Mouse (Mus musculus): Measurements from ENCODE around the gene Magi1. TPM values are rescaled to one million over a fixed set of nuclear protein-coding genes. Genes with fewer than 3 reads are reported as not detected.

Magi1 gene
- total and polyA plus RNA-seq, 3 experiments = not detected

DNA sequence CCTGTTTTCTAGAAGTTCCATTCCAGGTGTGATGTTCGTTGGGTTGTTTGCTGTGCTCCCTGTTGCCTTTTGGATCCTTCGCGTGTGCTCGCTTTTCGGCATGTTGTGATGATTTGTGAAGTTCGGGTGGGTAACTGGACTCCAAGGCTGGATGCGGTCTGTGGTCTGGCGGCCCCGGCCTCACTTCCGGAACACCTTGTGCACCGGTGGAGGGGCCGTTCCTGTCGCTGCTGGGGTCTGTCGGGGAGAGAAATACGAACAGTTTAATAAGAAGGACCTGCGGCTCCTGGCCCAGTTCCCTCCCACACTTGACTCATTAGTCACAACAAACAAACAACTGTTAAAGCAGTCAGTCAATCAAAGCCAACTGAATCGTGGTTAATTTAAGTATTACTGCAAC lies 605.0 kb downstream of the Magi1 start:
- no peak for TF ChIP-seq JUND (IDR thresholded peaks at IDR 0.05; ENCODE audit: low read depth, low read length)
- no peak for TF ChIP-seq GABPA (IDR thresholded peaks at IDR 0.05; ENCODE audit: low read depth, low read length)
- no peak for TF ChIP-seq SIN3A (IDR thresholded peaks at IDR 0.05; ENCODE audit: low read length)
- Histone ChIP-seq H3K36me3 (ENCODE audit: control insufficient read depth in 1 of 2, insufficient read depth in 2 of 2, low read length in 2 of 2) (no peaks in the 10 kb centered on the region), H3K9ac (ENCODE audit: control insufficient read depth, low read depth, low read length, poor library complexity, severe bottlenecking) (no peak overlapping the region), H3K4me1 (ENCODE audit: control insufficient read depth in 1 of 2, insufficient read depth in 2 of 2, low read length in 2 of 2) (no peaks in the 10 kb centered on the region), H3K79me2 (ENCODE audit: control insufficient read depth, insufficient read depth, low read length, poor library complexity) (no peaks in the 10 kb centered on the region), H3K27me3 (ENCODE audit: control insufficient read depth in 1 of 2, insufficient read depth in 2 of 2, low read length in 2 of 2) (no peaks in the 10 kb centered on the region), H3K27ac (ENCODE audit: control insufficient read depth, low read depth, low read length) (no peak overlapping the region), H3K4me3 (ENCODE audit: control insufficient read depth in 1 of 2, insufficient read depth in 1 of 2, low read depth in 2 of 2, low read length in 2 of 2) (no peak overlapping the region), H3K9me3 (replicated peaks; ENCODE audit: insufficient read depth, low read length) (no peaks in the 10 kb centered on the region)
- no peak for DNase-seq (ENCODE audit: low read depth, low spot score)

DNA sequence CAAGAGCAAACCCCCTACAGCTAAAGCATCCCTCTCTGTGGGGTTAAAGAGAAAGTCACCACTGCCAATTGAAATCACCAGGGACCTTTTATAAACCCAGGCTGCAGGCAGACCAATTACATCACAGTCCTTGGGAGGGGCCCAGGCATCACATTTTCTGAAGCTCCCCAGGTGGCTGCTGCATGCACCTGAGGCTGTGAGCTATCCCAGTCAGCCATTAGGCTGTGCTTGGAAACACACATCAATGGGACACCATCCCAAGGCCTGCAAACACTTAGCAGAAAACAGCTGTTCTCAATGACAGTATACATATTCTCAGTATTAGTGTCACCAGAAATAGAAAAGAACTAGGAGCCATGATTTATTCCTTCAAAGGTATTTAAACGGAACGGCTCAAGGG lies 617.0 kb downstream of the Magi1 start:
- H3K36me3 ChIP-seq (ENCODE audit: control insufficient read depth in 1 of 2, insufficient read depth in 2 of 2, low read length in 2 of 2) = no peaks in the 10 kb centered on the region
- DNase-seq (ENCODE audit: low read depth, low spot score) = no peak
- H3K4me3 ChIP-seq (ENCODE audit: control insufficient read depth in 1 of 2, insufficient read depth in 1 of 2, low read depth in 2 of 2, low read length in 2 of 2) = no peak overlapping the region
- H3K27me3 ChIP-seq (ENCODE audit: control insufficient read depth in 1 of 2, insufficient read depth in 2 of 2, low read length in 2 of 2) = no peaks in the 10 kb centered on the region
- H3K9me3 ChIP-seq (replicated peaks; ENCODE audit: insufficient read depth, low read length) = no peaks in the 10 kb centered on the region
- TF ChIP-seq POLR2AphosphoS2 (IDR thresholded peaks at IDR 0.05; ENCODE audit: low read length) (no peak), POLR2A (IDR thresholded peaks at IDR 0.05; ENCODE audit: control insufficient read depth in 1 of 2, insufficient read depth in 1 of 2, low read depth in 1 of 2, low read length in 2 of 2, poor library complexity in 1 of 2) (no peak), RCOR1 (IDR thresholded peaks at IDR 0.05; ENCODE audit: low read depth, low read length) (no peak), MAFK (IDR thresholded peaks at IDR 0.05; ENCODE audit: borderline replicate concordance, low read depth, low read length) (no peak), GATA1 (IDR thresholded peaks at IDR 0.05; ENCODE audit: low read depth, low read length) (no peak), TCF12 (IDR thresholded peaks at IDR 0.05; ENCODE audit: low read depth, low read length) (no peak), ETS1 (IDR thresholded peaks at IDR 0.05; ENCODE audit: low read depth, low read length) (no peak), CHD1 (IDR thresholded peaks at IDR 0.05; ENCODE audit: low read depth, low read length) (no peak), HCFC1 (IDR thresholded peaks at IDR 0.05; ENCODE audit: low read depth, low read length) (no peak), USF2 (IDR thresholded peaks at IDR 0.05; ENCODE audit: borderline replicate concordance in 1 of 2, insufficient read depth in 1 of 2, low read depth in 1 of 2, low read length in 2 of 2) (no peak), NRF1 (IDR thresholded peaks at IDR 0.05; ENCODE audit: insufficient read depth, low read depth, low read length, poor library complexity, severe bottlenecking) (no peak), ZNF384 (IDR thresholded peaks at IDR 0.05; ENCODE audit: low read depth, low read length) (no peak), ELF1 (IDR thresholded peaks at IDR 0.05; ENCODE audit: low read depth, low read length) (no peak), CHD2 (IDR thresholded peaks at IDR 0.05; ENCODE audit: low read length) (no peak), SIN3A (IDR thresholded peaks at IDR 0.05; ENCODE audit: low read length) (no peak), TAL1 (IDR thresholded peaks at IDR 0.05; ENCODE audit: low read length) (no peak), MYC (IDR thresholded peaks at IDR 0.05; ENCODE audit: low read depth, low read length) (no peak), ZC3H11A (IDR thresholded peaks at IDR 0.05; ENCODE audit: low read depth, low read length) (no peak)
- no peaks in the 10 kb centered on the region for H3K79me2 ChIP-seq (ENCODE audit: control insufficient read depth, insufficient read depth, low read length, poor library complexity)
- no peaks in the 10 kb centered on the region for H3K4me1 ChIP-seq (ENCODE audit: control insufficient read depth in 1 of 2, insufficient read depth in 2 of 2, low read length in 2 of 2)
- no peak overlapping the region for H3K27ac ChIP-seq (ENCODE audit: control insufficient read depth, low read depth, low read length)
- no peak overlapping the region for H3K9ac ChIP-seq (ENCODE audit: control insufficient read depth, low read depth, low read length, poor library complexity, severe bottlenecking)

Measured in MEL (cell line).